Mouse (Mus musculus): ENCODE results near the gene Cdh13. TPM values are rescaled to one million over a fixed set of nuclear protein-coding genes. Genes with fewer than 3 reads are reported as not detected.

Gene Cdh13
- total RNA-seq, 2 experiments from 2014 or later, result not detected

DNA sequence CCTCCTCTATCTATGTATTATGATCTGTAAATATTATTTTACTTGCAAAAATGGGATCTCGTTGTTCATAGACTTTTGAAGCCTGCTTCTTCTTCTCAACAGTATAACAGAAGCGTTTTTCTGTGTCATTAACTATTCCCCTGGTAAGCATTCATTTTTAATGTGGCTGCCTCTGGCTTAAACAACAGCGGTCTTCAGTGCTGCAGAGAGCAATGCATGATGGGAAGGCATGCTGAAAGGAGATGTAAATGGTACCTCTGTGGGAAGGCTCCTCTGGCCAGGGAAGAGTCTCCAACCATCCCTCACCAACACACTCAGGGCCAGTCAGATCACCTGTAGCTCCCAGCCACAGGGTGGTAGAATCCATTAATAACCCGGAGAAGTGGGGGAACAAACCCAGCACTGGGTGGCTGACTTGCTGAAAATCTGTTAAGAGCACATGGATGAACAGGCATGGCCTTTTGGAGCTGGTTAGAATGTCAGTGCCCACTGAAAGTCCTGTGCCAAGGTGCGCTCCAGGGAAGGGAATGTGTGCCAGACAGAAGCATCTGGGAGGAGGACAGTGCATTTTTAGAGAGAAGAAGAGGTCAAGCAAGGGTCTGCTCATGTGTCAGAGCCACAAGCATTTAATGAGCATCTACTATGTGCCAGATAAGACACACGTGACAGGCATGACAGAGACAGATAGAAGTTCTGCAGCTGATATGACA, 893.8 kb downstream of the Cdh13 start:
- ATAC-seq (ENCODE audit: poor library complexity, severe bottlenecking), result no peak

DNA sequence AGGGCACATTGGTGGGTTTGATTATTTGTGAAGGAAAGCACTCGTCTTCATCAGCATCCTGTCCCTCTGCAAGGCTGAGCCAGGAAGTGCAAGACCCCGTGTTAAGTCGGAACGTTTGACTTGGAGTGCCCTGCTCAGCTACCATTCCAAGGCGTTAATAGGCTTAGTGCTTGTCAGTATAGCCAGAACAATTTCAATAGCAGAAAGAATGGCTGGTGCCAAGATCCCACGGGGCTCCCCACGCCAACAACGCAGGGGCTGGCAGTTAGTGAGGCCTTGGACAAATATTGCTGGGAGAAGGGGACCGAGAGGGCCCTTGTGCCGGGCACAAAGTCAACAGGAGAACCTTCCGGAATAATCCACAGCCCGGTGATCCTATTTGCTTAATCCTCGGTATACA, 897.1 kb downstream of the Cdh13 start:
- no peak for ATAC-seq (ENCODE audit: poor library complexity, severe bottlenecking)

DNA sequence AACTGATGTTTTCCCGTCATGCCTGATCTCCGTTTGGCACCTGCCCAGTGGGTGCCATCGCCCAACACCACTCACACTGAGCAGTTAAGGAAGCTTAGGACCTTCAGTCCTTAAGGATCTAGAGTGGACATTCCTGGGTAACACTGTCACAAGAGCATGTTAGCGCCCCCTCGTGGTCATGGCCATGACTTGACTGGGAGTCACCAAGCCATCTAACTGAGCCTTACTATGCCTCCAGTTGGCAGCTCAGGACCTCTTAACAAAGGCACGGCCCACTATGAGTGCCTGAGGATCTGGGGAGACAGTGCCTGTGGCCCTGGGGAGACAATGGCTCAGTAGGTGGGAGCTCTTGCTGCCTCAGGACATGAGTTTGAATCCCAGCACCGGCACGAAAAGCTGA, 912.2 kb downstream of the Cdh13 start:
- no peak for ATAC-seq (ENCODE audit: poor library complexity, severe bottlenecking)

DNA sequence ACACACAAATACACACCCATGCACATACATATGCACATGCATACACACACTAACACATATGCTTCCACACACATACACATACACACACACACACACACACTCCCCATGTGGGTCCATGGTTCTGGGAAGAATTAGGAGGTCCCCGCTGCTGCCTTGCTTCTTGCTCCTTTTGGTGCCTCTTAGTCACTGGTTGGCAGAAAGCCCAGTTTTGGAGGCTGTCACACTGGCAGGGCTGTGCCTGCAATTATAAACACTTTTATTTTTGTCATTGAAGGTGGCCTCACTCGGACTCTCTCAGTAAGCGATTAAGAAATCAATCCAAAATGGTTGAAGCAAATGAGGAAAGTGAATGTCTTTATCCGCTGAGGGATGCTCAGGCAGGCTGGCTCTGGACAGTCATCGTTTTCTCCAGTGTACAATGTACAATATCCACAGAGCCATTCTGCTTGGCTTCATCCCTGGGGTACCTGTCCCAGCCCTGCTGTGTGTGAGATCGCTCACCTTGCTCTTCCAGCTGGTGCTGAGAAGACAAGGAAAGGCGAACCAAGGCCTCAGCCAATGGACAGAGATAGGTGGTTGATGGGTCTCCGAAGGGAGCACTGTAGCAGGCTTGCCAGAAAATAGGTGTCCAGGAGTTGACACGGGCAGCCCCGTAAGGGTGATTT, 913.1 kb downstream of the Cdh13 start:
- ATAC-seq (ENCODE audit: poor library complexity, severe bottlenecking), result no peak

DNA sequence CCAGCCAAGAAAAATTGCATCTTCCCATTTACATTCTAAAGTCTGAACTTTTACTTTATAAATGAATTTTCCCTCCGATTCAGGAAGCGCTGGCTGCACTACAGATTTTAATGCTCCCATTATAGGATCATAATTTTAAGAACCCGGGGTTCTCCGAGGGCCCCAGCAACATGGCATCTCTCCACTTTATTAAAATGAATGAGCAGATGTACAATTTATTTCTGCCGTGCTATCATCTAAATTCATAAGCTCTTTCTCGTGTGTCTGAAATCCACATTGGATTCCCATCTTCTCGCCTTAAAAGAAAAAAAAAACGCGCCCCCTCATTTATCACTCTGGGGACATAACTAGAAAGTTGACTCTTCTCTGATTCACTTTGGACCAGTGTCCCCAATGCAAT, 925.0 kb downstream of the Cdh13 start:
- ATAC-seq (ENCODE audit: poor library complexity, severe bottlenecking), result no peak

DNA sequence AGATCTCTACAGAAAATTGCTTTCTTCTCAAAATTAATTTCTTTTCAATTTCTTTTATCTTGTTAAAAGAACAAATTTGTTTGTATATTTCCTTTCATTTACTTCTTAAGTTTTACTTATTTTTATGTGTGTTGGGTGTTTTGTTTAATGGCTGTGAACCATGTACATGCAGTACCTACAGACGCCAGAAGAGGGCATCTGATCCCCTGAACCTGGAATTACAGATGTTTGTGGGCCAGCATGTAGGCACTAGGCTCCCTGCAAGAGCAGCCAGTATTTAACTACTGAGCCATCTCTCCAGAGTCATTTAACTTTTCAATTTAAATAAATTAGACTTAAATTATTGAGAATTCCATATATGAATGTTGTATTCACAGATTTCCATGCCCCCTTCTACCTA, 941.0 kb downstream of the Cdh13 start:
- ATAC-seq (ENCODE audit: poor library complexity, severe bottlenecking), result no peak

DNA sequence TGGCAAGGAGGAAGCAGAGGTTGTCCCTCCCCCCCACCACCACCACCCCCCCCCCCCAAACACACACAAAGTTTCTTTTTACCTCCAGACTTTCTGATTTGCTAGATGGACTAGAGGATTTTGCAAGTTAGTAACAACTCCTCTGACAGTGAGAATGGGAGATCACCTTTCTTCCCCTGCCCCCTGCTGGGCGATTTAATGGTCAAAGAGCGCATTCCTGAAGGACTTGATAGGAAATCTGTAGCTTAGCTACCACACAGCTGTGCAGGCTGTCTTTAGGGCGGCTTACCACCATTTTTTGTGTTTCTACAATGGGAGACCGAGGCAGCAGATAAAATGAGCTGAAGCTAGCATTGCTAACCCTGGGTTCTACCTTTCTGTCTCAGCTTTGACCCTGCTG, 961.6 kb downstream of the Cdh13 start:
- no peak for ATAC-seq (ENCODE audit: poor library complexity, severe bottlenecking)

DNA sequence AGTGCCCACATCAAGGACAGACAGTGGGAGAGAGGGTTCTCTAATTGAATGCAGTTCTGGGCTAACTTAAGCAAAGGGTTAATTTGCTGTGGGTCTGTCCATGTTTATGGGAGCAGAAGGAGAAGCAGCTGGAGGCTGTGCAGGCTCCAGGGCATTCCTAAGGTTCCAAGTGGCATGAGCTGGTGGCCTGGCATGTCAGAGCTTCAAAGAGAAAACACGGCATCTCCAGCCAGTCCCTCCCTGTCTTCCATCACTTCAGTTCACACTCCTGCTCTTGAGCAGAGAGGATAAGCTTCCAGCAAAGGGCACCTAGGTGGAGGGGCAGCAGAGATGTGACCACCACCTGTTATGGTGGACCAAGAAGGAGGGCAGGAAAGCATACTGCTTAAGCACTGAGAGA, 962.1 kb downstream of the Cdh13 start:
- ATAC-seq (ENCODE audit: poor library complexity, severe bottlenecking), result no peak

DNA sequence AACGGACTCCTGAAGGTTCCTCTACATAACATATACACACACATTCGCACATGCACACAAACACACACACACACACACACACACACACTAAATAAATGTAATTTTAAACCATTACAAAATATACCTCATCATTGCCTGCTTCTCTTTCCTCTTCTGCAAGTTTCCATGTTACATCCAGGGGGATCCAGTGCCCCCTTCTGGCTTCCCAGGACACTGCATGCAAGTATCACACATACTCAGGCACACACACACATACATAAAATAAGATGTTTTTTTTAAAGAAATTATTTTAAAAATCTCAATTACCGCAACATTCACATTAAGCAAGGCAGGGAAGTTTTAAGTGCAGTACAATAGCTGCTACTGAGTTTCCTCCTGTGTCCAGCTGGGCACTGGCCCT, 970.8 kb downstream of the Cdh13 start:
- no peak for ATAC-seq (ENCODE audit: poor library complexity, severe bottlenecking)

DNA sequence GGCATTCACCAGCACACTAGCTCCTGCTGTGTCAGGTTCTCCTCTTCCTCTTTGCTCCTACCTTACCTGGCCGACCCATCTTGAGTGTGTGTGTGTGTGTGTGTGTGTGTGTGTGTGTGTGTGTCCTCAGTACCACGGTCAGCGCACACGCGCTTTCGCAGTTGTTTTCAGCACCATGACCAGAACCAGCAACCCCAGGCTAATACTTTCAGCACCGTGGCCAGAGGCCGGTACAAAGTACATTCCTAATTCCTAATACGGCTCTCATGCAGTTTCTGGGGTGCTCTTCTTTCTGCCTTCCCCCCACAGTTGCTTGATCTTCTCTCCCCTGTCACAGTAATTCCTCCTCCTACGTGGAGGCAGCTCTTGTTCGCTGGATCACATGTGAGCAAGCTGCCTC, 975.1 kb downstream of the Cdh13 start:
- ATAC-seq (ENCODE audit: poor library complexity, severe bottlenecking), result no peak

DNA sequence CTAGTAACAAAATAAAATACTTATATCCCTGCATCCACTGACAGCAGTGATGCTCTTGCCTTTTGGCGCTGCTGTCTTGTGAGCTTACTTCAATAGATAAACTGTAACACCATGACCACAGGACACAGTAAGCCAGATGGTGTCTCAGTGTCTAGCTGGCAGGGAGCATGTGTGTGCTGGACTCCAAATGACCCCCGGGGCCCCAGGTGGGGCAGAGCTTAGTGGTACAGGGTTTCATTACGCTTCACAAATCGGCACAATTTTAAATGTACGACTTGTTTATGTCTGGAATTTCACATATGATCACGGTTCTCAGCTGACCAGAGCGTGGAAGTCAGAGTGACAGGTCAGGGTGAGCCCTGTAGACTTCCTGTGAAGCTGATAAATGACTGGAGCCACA, 980.2 kb downstream of the Cdh13 start:
- no peak for ATAC-seq (ENCODE audit: poor library complexity, severe bottlenecking)

DNA sequence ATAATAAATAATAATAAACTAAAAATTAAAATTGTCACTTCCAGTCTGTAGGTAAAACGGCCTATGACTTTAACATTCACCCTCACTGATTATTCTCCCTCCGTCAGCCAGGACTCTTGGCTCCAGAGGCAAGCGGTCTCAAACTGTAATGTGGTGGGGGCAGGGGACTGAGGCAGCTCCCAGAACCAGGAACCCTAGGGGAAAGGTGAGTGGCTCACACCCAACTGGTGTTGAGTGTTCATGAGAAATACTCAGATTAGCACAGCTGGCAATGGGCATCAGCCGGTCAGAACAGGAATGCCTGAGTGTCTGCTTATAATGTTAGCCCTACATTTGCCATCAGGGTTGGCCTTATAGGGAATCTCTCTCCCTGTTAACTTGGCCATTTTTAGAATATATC, 982.8 kb downstream of the Cdh13 start:
- no peak for ATAC-seq (ENCODE audit: poor library complexity, severe bottlenecking)

DNA sequence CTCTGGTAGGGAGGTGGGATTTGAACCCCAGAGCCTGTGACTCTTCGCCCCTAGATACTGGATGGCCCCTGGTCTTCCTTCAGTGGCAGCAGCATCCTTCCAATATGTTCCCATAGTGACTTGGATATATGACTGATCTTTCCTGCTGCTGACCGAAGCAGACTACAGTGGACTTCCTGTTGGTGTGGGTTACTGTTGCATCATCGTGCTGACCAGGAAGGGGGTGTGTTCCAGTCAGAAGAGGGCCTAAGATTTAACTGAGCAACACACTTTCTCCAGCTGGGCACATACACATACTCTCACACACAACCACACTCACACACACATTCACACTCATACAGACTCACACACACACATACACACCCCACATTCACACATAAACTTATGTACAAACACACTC, 986.0 kb downstream of the Cdh13 start:
- no peak for ATAC-seq (ENCODE audit: poor library complexity, severe bottlenecking)

DNA sequence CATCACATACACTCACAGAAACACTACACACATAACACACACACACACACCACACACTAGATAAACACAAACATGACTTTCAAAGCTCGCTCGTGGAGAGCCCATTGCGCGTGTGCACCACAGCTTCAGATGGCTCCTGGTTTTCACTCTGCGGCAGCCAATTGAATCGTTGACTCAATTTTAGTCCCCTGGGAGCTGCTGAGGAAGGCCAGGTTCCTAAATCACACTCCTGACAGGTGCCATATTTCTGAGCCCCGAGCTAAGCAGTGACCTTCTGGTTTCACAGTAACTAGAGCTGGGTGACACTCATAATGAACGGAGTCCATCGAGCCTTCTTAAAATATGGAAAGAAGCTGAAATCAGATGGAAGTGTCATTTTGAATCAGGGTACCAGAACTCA, 986.8 kb downstream of the Cdh13 start:
- no peak for ATAC-seq (ENCODE audit: poor library complexity, severe bottlenecking)

DNA sequence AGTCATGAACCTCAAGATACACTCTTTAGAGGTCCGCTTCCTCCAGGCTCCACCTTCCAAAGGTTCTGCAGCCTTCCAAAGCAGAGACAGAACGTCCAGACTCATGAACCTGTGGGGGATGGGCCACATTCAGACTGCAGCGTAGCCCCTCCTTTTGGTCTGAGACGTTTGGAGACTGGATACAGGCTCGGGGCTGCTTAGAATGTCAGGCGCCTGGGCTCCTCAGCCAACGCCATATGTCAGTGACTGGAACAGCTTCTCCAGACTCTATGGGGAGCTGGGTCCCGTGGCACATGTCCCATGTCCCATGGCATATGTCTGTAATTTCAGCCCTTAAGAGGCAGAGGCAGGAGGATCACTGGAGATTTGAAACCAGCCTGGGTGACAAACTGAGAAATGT, 989.4 kb downstream of the Cdh13 start:
- ATAC-seq (ENCODE audit: poor library complexity, severe bottlenecking), result no peak

DNA sequence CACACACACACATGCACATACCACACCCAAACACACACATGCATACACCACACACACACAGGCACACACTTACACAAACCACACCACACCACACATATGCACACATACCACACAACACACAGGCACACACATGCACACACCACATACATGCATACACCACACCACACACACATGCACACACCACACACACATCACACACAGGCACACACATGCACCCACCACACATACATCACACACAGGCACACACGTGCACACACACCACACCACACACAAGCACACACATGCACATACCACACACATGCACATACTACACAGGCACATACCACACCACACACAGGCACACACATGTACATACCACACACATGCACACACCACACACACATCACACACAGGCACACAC, 991.9 kb downstream of the Cdh13 start:
- ATAC-seq (ENCODE audit: poor library complexity, severe bottlenecking), result no peak

DNA sequence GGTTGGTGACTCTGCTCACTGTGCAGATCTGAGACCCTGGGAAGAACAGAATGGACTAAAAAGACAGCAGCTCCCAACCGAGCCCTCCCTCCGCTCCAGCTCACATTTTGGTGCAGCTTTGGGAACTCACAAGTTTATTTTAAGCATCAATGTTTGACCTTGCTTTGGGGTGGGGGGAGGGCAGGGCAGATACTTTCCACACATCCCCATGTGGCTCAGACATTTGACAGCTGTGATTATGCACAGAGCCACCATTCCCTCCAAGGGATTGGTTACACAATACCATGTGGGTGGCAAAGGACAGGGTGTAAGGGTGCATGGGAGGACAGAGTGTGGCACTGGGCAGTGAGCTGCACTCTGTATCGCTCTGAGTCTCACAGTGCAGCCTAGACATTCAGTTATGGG, 993.5 kb downstream of the Cdh13 start:
- ATAC-seq (ENCODE audit: poor library complexity, severe bottlenecking), result no peak

DNA sequence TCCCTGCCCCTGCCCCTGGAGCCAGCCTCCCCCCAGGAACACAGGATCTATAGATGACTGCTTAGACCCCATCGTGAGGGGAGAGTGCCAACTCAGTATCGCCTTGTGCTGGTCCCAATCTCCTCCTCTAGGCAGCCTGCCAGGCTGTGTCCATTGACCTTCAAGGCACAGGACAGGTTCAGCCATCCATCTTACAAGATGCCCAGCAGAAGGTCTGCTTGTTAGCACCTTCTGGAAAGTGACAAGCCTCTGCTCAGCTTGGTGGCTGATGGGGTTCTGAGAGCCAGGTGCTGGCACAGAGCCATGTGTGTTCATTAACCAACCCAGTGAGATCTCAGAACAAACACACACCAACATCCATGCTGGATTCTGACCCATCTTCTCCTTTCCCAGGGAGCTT, 998.2 kb downstream of the Cdh13 start:
- ATAC-seq (ENCODE audit: poor library complexity, severe bottlenecking), result no peak

DNA sequence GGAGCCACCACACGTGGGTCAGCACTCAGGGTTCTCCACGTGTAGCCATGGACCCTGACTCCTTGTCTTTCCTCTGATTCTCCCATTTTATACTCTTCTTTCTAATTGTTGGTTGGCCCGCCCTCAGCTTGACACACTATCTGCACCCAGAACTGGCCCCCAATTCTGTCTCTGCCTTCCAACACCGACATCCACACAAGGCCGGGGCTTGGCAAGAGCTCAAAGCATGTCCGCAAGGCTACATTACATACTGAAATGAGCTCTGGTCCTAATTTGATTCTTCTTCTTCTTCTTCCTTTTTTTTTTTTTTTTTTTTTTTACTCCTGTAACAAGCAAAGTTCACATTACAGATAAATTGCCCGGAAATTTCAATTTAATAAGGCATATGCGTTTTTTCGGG, 1001.0 kb downstream of the Cdh13 start:
- ATAC-seq (ENCODE audit: poor library complexity, severe bottlenecking), result no peak

DNA sequence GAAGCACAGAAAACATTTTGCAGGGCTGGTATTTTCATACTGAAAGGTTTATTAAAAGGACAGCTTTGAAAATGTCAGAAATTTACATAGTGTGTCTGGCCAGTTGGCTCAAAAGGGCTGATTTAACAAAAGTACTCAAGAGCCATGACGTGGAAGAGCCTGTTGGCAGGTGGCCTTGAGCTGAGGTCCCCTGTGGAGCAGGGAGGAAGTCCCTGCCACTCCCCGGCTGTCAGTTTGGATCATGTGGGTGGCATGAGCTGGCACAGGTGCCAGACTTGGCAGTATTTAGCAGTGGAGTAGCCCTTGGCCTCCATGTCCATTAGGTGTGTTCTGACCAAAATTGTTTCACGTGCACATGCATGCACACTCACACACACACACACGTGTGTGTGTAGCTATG, 1001.4 kb downstream of the Cdh13 start:
- no peak for ATAC-seq (ENCODE audit: poor library complexity, severe bottlenecking)

DNA sequence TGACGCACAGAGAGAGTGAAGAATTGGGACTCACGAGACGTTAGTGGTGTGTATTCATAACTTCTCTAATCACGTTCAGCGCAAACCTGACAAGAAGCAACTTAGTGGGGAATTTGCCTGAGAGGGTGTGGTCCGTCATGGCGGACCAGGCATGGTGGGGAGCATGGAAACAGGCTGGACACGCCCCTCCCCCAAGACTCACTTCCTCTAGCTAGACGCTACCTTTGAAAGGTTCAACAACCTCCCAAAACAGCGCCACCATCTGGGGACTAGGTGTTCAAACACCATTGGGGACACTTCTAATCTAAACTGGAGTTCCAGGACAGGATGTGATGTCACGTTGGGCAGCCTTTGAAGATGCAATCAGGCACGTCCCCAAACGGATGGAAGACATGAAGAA, 1011.9 kb downstream of the Cdh13 start:
- ATAC-seq (ENCODE audit: poor library complexity, severe bottlenecking), result no peak

DNA sequence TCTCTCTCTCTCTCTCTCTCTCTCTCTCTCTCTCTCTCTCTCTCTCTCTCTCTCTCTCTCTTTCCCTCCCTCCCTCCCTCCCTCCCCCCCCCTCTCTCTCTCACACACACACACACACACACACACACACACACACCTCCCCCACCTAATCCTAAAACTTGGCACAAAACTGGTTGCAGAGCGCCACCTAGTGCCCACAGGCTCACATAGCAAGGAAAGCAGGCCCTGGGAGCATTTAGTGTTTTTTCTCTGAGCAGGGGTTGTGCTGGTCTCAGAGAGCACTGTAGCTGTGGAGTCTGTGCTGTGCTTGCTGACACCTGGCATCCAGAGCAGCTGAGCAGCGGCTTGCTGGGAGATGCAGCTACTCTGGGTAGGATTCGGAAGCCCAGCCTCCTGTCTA, 1014.2 kb downstream of the Cdh13 start:
- peak; percentile 59; the same call in 1 of the 2 replicates for ATAC-seq (ENCODE audit: poor library complexity, severe bottlenecking)

DNA sequence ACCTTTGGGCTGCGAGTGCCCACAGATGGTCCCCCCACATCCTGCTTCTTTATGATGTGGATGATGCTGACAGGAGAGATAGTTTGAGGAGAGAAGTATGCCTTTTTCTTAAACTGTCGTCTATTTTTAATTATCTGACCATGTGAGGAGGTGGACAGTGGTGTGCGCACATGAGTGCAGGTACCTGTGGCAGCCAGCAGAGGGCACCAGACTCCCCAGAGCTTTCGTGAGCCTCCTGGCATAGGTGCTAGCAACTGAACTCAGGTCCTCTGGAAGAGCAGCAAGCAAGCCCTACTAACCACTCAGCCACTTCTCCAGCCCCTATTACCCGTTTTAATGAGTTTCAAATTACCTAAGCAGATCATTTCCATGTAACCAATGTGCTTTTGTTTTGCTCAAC, 1016.8 kb downstream of the Cdh13 start:
- no peak for ATAC-seq (ENCODE audit: poor library complexity, severe bottlenecking)
